Mouse (Mus musculus): ENCODE measurements around the gene Tnpo1.

Gene Tnpo1

DNA sequence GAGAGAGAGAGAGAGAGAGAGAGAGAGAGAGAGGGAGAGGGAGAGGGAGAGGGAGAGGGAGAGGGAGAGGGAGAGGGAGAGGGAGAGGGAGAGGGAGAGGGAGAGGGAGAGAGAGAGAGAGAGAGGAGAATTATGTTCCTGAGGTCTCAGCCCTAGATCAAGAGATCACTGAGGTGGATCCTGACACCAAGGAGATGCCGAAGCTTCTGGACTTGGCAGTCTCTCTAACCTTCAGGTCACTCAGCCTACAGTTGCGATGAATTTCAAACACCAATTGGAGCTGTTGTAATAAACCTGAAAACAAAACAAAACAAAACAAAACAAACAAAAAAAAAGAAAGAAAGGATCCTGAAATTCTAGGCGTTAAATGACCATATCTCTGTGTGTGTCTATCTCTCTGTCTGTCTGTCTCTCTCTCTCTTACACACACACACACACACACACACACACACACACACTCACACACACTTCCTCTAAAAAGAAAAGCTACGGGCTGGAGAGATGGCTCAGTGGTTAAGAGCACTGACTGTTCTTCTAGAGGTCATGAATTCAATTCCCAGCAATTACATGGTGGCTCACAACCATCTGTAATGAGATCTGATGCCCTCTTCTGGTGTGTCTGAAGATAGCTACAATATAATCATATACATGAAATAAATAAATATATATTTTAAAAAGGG lies 109.1 kb downstream of the Tnpo1 start:
- peak; percentile 27 to 28 for DNase-seq

DNA sequence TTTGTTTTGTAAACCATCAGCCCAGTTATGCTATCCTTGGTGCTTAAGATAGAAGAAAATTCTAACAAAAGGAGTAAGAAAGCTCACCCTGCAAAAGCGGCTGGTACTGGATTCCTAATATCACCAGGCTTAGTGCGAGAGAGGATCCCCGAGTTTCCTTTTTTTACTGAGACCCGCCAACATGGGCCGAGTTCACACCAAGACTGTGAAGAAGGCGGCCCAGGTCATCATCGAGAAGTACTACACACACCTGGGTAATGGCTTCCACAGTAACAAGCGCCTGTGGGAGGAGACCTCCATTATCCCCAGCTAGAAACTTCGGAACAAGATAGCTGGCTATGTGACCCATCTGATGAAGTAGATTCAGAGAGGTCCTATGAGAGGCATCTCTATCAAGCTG lies 109.6 kb downstream of the Tnpo1 start:
- no peak for DNase-seq

DNA sequence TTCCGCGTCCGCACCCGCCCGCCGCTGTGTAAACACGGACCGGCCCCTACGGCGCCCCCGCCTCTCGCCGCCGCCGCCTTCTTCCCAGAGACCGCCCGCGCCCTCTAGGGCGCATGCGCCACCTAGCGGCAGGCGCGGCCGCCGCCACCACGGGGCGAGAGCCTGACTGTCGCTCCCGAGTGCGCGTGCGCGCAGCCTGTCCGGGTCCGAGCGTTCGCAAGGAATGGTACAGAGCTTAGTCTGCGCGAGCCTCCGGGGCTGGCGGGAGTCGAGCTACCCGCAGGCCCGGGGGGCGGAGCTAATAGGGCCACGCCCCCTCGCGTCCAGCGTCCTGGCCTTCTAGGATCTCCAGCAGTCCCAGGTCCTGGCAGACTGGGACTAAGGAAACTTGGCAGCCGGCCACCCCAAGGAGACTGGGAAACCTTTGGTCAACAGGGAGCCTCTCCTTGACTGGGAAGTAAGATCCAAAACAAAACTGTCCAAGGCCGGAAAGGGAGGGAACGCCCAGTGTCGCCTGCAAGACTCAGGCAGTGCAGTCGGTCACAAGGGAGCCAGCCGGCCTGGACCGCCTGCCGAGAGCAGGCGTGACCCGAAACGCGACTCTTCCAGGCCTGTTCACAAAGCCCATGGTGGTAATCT lies 110.9 kb downstream of the Tnpo1 start, which contains the start of gene Fcho2:
Gene Fcho2, minus strand, starts transcription at position 303 of the 639 bp plus-strand sequence.
- peak; percentile 92 to 95 for DNase-seq

DNA sequence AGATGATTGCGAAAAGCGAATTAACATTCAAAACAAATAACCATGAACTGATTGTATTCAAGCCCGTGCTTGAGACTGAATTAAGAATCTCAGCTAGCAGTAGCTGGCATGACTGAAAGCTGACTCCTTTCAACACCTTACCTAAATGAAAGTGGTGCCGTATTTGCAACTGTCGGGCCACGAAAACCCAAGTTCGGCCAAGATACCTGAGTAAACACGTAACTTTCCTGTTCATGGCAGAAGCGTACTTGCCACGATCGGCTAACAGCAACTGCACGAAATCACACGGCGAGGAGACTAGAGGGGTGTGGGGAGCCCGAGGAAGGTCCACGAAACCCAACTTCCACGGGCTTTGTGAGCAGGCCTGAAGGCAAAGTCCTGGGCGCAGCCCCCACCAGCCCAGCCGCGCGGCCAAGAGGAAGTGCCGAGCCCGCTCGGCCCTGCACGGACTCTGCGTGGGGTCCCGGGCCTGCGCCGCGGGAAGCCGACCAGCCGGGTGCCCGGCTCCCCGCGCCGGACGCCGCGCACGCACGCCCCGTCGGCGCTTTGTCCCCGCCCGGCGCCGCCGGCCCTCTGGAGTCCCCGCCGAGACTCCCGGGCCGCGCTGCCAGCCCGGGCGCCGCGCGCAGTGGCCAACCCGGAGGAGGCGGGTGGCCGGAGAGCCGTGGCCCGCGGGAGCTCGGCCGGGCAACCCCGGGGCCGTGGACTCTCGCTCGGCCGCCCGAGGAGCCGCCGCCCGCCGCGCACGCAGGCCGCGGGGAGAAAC lies 111.7 kb downstream of the Tnpo1 start:
- peak; percentile 58 to 67 for DNase-seq

- DNase-seq = no peak
Observed at GRCm38 (mm10) chr13:98813596-98814274, 112.4 kb downstream of the Tnpo1 start.

- no peak for DNase-seq
Observed at GRCm38 (mm10) chr13:98813167-98813566, 113.0 kb downstream of the Tnpo1 start.

DNA sequence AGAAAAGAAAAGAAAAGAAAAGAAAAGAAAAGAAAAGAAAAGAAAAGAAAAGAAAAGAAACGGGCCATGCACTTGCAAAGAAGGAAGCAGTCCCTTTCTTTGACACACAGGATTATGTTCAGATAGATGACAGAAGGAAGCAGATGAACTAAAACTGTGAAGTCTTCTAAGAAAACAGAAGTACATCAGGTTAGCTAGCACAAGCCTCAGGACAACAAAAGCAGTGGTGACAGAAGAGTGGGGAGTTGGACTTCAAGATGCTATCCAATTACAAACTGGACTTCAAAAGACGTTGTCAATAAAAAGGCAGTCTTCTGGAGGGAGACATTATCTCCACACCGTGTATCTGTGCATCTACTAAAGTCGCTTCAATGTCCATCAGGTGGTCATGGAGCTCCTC lies 113.9 kb downstream of the Tnpo1 start:
- no peak for DNase-seq

- DNase-seq = no peak
Observed at GRCm38 (mm10) chr13:98810143-98810542, 116.0 kb downstream of the Tnpo1 start.

DNA sequence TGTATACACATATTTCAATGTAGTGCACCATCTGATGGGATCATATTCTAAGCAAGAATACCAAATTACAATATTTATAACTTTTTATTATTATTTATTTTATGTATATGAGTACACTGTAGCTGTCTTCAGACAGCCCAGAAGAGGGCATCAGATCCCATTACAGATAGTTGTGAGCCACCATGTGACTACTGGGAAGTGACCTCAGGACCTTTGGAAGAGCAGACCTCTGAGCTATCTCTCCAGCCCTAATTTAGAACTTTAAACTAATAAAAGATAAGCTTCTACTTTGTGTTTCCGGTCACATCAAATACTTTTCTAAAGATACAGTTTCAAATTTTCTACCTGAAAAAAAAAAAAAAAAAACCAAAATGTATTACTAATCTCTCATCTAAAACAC lies 117.1 kb downstream of the Tnpo1 start:
- DNase-seq = no peak

DNA sequence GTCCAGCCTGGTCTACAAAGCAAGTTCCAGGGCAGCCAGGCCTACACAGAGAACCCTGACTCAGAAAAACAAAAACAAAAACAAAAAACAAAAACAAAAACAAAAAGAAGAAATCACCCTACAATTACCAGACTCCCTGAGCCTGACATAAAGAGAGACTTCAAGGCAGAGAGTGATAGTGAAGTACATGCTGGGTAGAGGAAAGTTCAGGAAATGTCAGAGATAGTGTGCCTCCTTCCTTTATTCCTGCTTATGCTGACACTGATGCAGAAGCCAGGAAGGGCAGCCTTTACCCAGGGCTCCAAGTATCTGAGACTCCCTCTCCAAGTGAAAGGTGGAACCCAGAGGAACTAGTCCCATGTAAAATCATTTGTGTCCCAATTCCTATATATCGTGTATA lies 121.7 kb downstream of the Tnpo1 start:
- DNase-seq = no peak

- DNase-seq = no peak
Observed at GRCm38 (mm10) chr13:98803699-98804098, 122.5 kb downstream of the Tnpo1 start.

GRCm38 (mm10) chr13:98802957-98803356 lies 123.2 kb downstream of the Tnpo1 start:
- DNase-seq = no peak

DNA sequence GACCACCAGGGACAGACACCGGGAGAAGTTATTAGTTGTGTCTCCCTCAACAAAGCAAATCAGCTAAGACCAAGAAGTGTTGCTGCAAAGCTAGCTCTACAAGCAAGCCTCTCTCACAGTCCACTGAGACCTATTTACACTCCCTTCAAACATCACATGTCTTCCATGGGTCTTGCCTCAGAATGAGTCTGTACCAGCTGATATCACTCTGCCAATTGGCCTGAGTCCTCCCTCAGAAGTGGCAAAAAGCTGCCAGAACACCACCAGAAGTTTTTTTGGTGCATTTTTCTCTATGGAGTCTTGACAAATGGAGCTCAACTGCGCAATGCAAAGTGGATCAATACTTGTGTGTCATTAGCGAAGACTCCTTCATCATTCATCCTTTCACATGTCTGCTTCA lies 130.7 kb downstream of the Tnpo1 start:
- DNase-seq = no peak

DNA sequence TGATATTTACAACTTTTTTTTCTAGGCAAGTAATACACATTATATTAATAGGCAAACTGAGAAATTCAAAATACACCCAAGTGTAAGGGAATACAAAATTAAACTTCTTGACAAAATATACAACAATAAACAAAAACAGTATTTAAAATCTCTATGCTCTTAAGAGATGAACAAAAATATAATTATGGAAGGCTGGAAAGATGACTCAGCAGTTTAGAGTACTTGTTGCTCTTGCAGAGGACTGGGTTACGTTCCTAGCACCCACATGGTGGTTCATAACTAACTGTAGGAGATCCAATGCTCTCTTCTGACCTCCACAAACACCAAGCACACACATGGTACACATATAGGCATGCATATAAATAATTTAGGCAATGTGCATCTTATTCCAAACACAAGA lies 133.3 kb downstream of the Tnpo1 start:
- DNase-seq = no peak

GRCm38 (mm10) chr13:98791693-98792092 lies 134.5 kb downstream of the Tnpo1 start:
- DNase-seq = no peak
